Mouse (Mus musculus) midbrain, embryonic 10.5 days (tissue): Measurements from ENCODE around the gene Osbpl7. TPM values are rescaled to one million over a fixed set of nuclear protein-coding genes. Genes with fewer than 3 reads are reported as not detected.
A peak's percentile ranks its signal among the peaks of the same experiment; 100 is the strongest.

Source experiments
- DNase-seq: peaks from one replicate; pipeline ENCODE4 v3.0.0-alpha.2; 2017; ENCODE audit warnings: low spot score
- H3K27ac ChIP-seq: fragments of 300-500 bp; sonication (generic); replicated peaks from 2 replicates; pipeline ENCODE4 v1.5.1; 2016; ENCODE audit warnings: mild to moderate bottlenecking
- H3K27me3 ChIP-seq: fragments of 300-500 bp; sonication (generic); 2 replicates; pipeline ENCODE4 v1.6.1; 2016; ENCODE audit warnings: low read depth, mild to moderate bottlenecking; ENCODE audit not compliant: poor library complexity, severe bottlenecking
- H3K36me3 ChIP-seq: fragments of 300-500 bp; sonication (generic); 2 replicates; pipeline ENCODE4 v1.6.1; 2016; ENCODE audit warnings: mild to moderate bottlenecking, moderate library complexity
- H3K4me1 ChIP-seq: fragments of 300-500 bp; sonication (generic); 2 replicates; pipeline ENCODE4 v1.6.1; 2016
- H3K4me3 ChIP-seq: fragments of 300-500 bp; sonication (generic); 2 replicates; pipeline ENCODE4 v1.5.1; 2016; ENCODE audit warnings: mild to moderate bottlenecking, moderate library complexity
- H3K9me3 ChIP-seq: fragments of 300-500 bp; sonication (generic); replicated peaks from 2 replicates; pipeline ENCODE4 v1.6.1; 2016; ENCODE audit warnings: mild to moderate bottlenecking
- WGBS: fragments of 180-500 bp; shearing (Covaris S2); methylation state at CpG from one replicate; pipeline ENCODE4 v1.1.7; 2016; 5-methylcytosine and 5-hydroxymethylcytosine counted together
- polyA plus RNA-seq: library from polyadenylated mRNA; unstranded; fragments of >200 nt; fragmentation: Nextera tagmentation; extraction: Ambion mirVana; gene quantifications from 2 replicates; pipeline ENCODE4 v1.2.1, GENCODE M21; 2016

The Osbpl7 gene
- polyA plus RNA-seq, 1 experiment from 2014 or later, result 8.4 TPM

- DNase-seq, result peak; percentile 91
- H3K9me3 ChIP-seq, result no peaks in the 10 kb centered on the region
- peaks cover 50% of the 10 kb centered on the region for H3K27me3 ChIP-seq
Measured at GRCm38 (mm10) chr11:97025721-97026344, 24.6 kb upstream of the Osbpl7 start.

GRCm38 (mm10) chr11:97029686-97030417, 20.6 kb upstream of the Osbpl7 start, which contains the start of gene Scrn2:
Gene Scrn2, plus strand, starts transcription at chr11:97029938.
- peaks cover 34% of the 10 kb centered on the region for H3K4me1 ChIP-seq
- H3K27me3 ChIP-seq, result peaks cover 10% of the 10 kb centered on the region
- H3K36me3 ChIP-seq, result peaks cover 18% of the 10 kb centered on the region
- 4% methylated on average over 25 of the region's 25 CpGs for WGBS
- H3K4me3 ChIP-seq, result peak within 1 kb of the TSS; percentile 75
- peak within 1 kb of the TSS; percentile 96 for H3K27ac ChIP-seq
- no peaks in the 10 kb centered on the region for H3K9me3 ChIP-seq
- peak; percentile 92 for DNase-seq

More at GRCm38 (mm10) chr11:97025721-97026344, 24.6 kb upstream of the Osbpl7 start:
- under 1% methylated on average over 17 of the region's 17 CpGs for WGBS
- Histone ChIP-seq H3K36me3 (no peaks in the 10 kb centered on the region), H3K4me3 (peak overlapping the region; percentile 49), H3K4me1 (peaks cover 71% of the 10 kb centered on the region), H3K27ac (peak overlapping the region; percentile 84)

GRCm38 (mm10) chr11:97030426-97030825, 20.0 kb upstream of the Osbpl7 start:
- peaks cover 29% of the 10 kb centered on the region for H3K4me1 ChIP-seq
- peaks cover 22% of the 10 kb centered on the region for H3K36me3 ChIP-seq
- 24% methylated on average over 15 of the region's 15 CpGs for WGBS
- no peak for DNase-seq
- H3K27ac ChIP-seq, result peak overlapping the region; percentile 96
- no peaks in the 10 kb centered on the region for H3K9me3 ChIP-seq
- H3K27me3 ChIP-seq, result peaks cover 4% of the 10 kb centered on the region; the same call in 1 of the 2 replicates
- H3K4me3 ChIP-seq, result peak overlapping the region; percentile 75

- H3K27ac ChIP-seq, result no peak overlapping the region
- 84% methylated on average over 12 of the region's 12 CpGs for WGBS
- DNase-seq, result no peak
- H3K9me3 ChIP-seq, result no peaks in the 10 kb centered on the region
- H3K4me1 ChIP-seq, result peaks cover 19% of the 10 kb centered on the region
- no peak overlapping the region for H3K4me3 ChIP-seq
- peaks cover 22% of the 10 kb centered on the region for H3K36me3 ChIP-seq
- no peaks in the 10 kb centered on the region for H3K27me3 ChIP-seq
Measured at GRCm38 (mm10) chr11:97031977-97032376, 18.5 kb upstream of the Osbpl7 start.

GRCm38 (mm10) chr11:97032499-97032898, 17.9 kb upstream of the Osbpl7 start:
- 95% methylated on average over 4 of the region's 4 CpGs for WGBS
- Histone ChIP-seq H3K27me3 (no peaks in the 10 kb centered on the region), H3K9me3 (no peaks in the 10 kb centered on the region), H3K4me3 (no peak overlapping the region), H3K4me1 (peaks cover 19% of the 10 kb centered on the region), H3K36me3 (peaks cover 22% of the 10 kb centered on the region), H3K27ac (no peak overlapping the region)
- DNase-seq, result no peak

GRCm38 (mm10) chr11:97033781-97034180, 16.6 kb upstream of the Osbpl7 start:
- no peak overlapping the region for H3K4me3 ChIP-seq
- H3K27ac ChIP-seq, result no peak overlapping the region; the same call in 1 of the 2 replicates
- peaks cover 22% of the 10 kb centered on the region for H3K36me3 ChIP-seq
- peaks cover 19% of the 10 kb centered on the region for H3K4me1 ChIP-seq
- H3K27me3 ChIP-seq, result no peaks in the 10 kb centered on the region
- WGBS, result 95% methylated on average over 4 of the region's 4 CpGs
- no peak for DNase-seq
- no peaks in the 10 kb centered on the region for H3K9me3 ChIP-seq

GRCm38 (mm10) chr11:97036141-97036540, 14.3 kb upstream of the Osbpl7 start:
- no peaks in the 10 kb centered on the region for H3K27me3 ChIP-seq
- peaks cover 22% of the 10 kb centered on the region for H3K36me3 ChIP-seq
- WGBS, result 77% methylated on average over 5 of the region's 5 CpGs
- H3K4me1 ChIP-seq, result peaks cover 8% of the 10 kb centered on the region
- no peak overlapping the region for H3K4me3 ChIP-seq
- H3K27ac ChIP-seq, result no peak overlapping the region
- no peaks in the 10 kb centered on the region for H3K9me3 ChIP-seq
- DNase-seq, result no peak

- Histone ChIP-seq H3K4me1 (peaks cover 25% of the 10 kb centered on the region), H3K27ac (no peak overlapping the region), H3K9me3 (no peaks in the 10 kb centered on the region), H3K4me3 (no peak overlapping the region), H3K36me3 (peaks cover 10% of the 10 kb centered on the region), H3K27me3 (no peaks in the 10 kb centered on the region)
- DNase-seq, result no peak
- WGBS, result 65% methylated on average over 7 of the region's 7 CpGs
Measured at GRCm38 (mm10) chr11:97038881-97039280, 11.5 kb upstream of the Osbpl7 start.

- Histone ChIP-seq H3K4me3 (peak overlapping the region; percentile 89), H3K27ac (no peak overlapping the region), H3K36me3 (peaks cover 20% of the 10 kb centered on the region), H3K27me3 (no peaks in the 10 kb centered on the region), H3K9me3 (no peaks in the 10 kb centered on the region), H3K4me1 (peaks cover 25% of the 10 kb centered on the region)
- WGBS, result 49% methylated on average over 12 of the region's 12 CpGs
- DNase-seq, result no peak
Measured at GRCm38 (mm10) chr11:97040301-97041021, 10.0 kb upstream of the Osbpl7 start.

- peaks cover 27% of the 10 kb centered on the region for H3K36me3 ChIP-seq
- peak within 1 kb of the TSS; percentile 91 for H3K27ac ChIP-seq
- DNase-seq, result peak; percentile 92
- peak within 1 kb of the TSS; percentile 89 for H3K4me3 ChIP-seq
- 1% methylated on average over 48 of the region's 48 CpGs for WGBS
- no peaks in the 10 kb centered on the region for H3K27me3 ChIP-seq
- H3K4me1 ChIP-seq, result peaks cover 25% of the 10 kb centered on the region
- no peaks in the 10 kb centered on the region for H3K9me3 ChIP-seq
Measured at GRCm38 (mm10) chr11:97041022-97041899, 9.2 kb upstream of the Osbpl7 start, which contains the start of the genes Lrrc46 and Mrpl10. Gene Lrrc46, minus strand, starts transcription at chr11:97041407. Gene Mrpl10, plus strand, starts transcription at chr11:97041560.

- DNase-seq, result no peak
- no peak overlapping the region for H3K4me3 ChIP-seq
- H3K9me3 ChIP-seq, result no peaks in the 10 kb centered on the region
- WGBS, result 96% methylated on average over 8 of the region's 8 CpGs
- H3K4me1 ChIP-seq, result peaks cover 25% of the 10 kb centered on the region
- no peak overlapping the region for H3K27ac ChIP-seq
- H3K36me3 ChIP-seq, result peaks cover 49% of the 10 kb centered on the region
- H3K27me3 ChIP-seq, result no peaks in the 10 kb centered on the region
Measured at GRCm38 (mm10) chr11:97044902-97045301, 5.5 kb upstream of the Osbpl7 start.

GRCm38 (mm10) chr11:97045861-97046260, 4.6 kb upstream of the Osbpl7 start:
- Histone ChIP-seq H3K4me1 (peaks cover 29% of the 10 kb centered on the region), H3K4me3 (no peak overlapping the region), H3K27ac (no peak overlapping the region), H3K27me3 (no peaks in the 10 kb centered on the region), H3K36me3 (peaks cover 49% of the 10 kb centered on the region), H3K9me3 (no peaks in the 10 kb centered on the region)
- WGBS, result 79% methylated on average over 7 of the region's 7 CpGs
- no peak for DNase-seq
